Mouse (Mus musculus) G1E (cell line): ENCODE data around the gene Cfap299. TPM values are rescaled to one million over a fixed set of nuclear protein-coding genes. Genes with fewer than 3 reads are reported as not detected.

ENCODE experiments used
- ATAC-seq: 2 replicates; pipeline ENCODE4 v1.8.0; 2016; ENCODE audit warnings: mild to moderate bottlenecking; ENCODE audit not compliant: insufficient number of reproducible peaks, poor library complexity, low FRiP score, severe bottlenecking; ENCODE audit errors: extremely low read depth
- DNase-seq: peaks from one replicate; pipeline ENCODE4 v3.0.0; 2012; ENCODE audit warnings: low spot score
- H3K27me3 ChIP-seq: 2 replicates; pipeline ENCODE4 v1.6.1; 2012; ENCODE audit warnings: mild to moderate bottlenecking, low read length, inconsistent platforms; ENCODE audit not compliant: insufficient read depth
- H3K36me3 ChIP-seq: replicated peaks from 2 replicates; pipeline ENCODE3; 2012; ENCODE audit warnings: mild to moderate bottlenecking, inconsistent platforms
- H3K4me1 ChIP-seq: 2 replicates; pipeline ENCODE4 v1.6.1; 2012; ENCODE audit warnings: low read depth, low read length, inconsistent platforms, mixed read lengths; ENCODE audit not compliant: insufficient read depth
- H3K4me3 ChIP-seq: 2 replicates; pipeline ENCODE4 v1.5.1; 2012; ENCODE audit warnings: low read depth, mild to moderate bottlenecking, inconsistent platforms, low read length, moderate library complexity, mixed read lengths
- H3K9me3 ChIP-seq: replicated peaks from 2 replicates; pipeline ENCODE4 v1.6.1; 2012; ENCODE audit warnings: inconsistent platforms
- CTCF ChIP-seq: IDR thresholded peaks from 2 replicates; pipeline ENCODE4 v1.5.1; 2012; ENCODE audit warnings: low read depth, low read length, inconsistent platforms, mixed read lengths
- GATA1 ChIP-seq: IDR thresholded peaks from 2 replicates; pipeline ENCODE4 v1.6.1; 2012; ENCODE audit warnings: borderline replicate concordance, low read length, inconsistent platforms, mixed read lengths
- GATA2 ChIP-seq: IDR thresholded peaks from 2 replicates; pipeline ENCODE4 v1.6.1; 2012; ENCODE audit warnings: low read depth, low read length, inconsistent platforms, borderline replicate concordance
- POLR2AphosphoS5 ChIP-seq: IDR thresholded peaks from 2 replicates; pipeline ENCODE4 v1.6.1; 2012; ENCODE audit warnings: low read depth, low read length, inconsistent platforms; ENCODE audit not compliant: insufficient replicate concordance
- TAL1 ChIP-seq: conservative IDR thresholded peaks from 2 replicates; pipeline ENCODE4 v1.6.1; 2012; ENCODE audit warnings: low read depth, low read length, inconsistent platforms, mixed read lengths
- polyA plus RNA-seq: library from polyadenylated mRNA; stranded (reverse); fragments of >175 nt; gene quantifications from 2 replicates; pipeline ENCODE4 v1.2.3, GENCODE M21; 2012
- total RNA-seq, 2 experiments: library from RNA; stranded (forward) in 1 of 2; stranded (reverse) in 1 of 2; fragments of 200-1000 nt in 1 of 2; fragments of >200 nt in 1 of 2; fragmentation: Nextera tagmentation in 1 of 2; gene quantifications; 2 replicates each; pipeline ENCODE4 v1.2.3; 2014 to 2017

Cfap299 gene
- total and polyA plus RNA-seq, 3 experiments, result not detected

GRCm38 (mm10) chr5:98523050-98523449, 193.9 kb downstream of the Cfap299 start:
- H3K4me1 ChIP-seq, result no peaks in the 10 kb centered on the region
- TF ChIP-seq GATA2 (no peak), POLR2AphosphoS5 (no peak), TAL1 (no peak), CTCF (no peak), GATA1 (no peak)
- H3K36me3 ChIP-seq, result no peaks in the 10 kb centered on the region
- peaks cover 25% of the 10 kb centered on the region for H3K9me3 ChIP-seq
- no peak overlapping the region for H3K4me3 ChIP-seq
- H3K27me3 ChIP-seq, result no peaks in the 10 kb centered on the region
- DNase-seq, result no peak
- ATAC-seq, result no peak

DNA sequence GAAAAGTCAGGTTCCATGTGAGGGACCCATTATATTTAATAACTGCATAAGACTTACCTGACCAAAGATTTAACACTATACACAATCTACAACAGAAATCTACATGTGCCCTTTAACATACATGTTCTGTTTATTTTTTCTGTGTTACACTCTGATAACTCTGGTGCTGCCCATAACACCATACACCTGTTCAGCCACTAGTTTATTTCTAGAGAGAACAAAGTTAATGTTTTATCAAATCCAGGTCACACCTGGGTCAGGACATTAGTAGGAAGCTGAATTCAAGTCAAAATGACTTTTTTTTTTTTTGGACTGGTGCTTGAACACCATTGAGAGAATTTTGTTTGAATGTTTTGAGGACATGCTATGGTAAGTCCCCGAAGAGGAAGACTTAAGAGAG, 194.7 kb downstream of the Cfap299 start:
- Histone ChIP-seq H3K36me3 (no peaks in the 10 kb centered on the region), H3K4me1 (no peaks in the 10 kb centered on the region), H3K9me3 (peaks cover 25% of the 10 kb centered on the region), H3K27me3 (no peaks in the 10 kb centered on the region), H3K4me3 (no peak overlapping the region)
- TF ChIP-seq CTCF (no peak), GATA1 (no peak), GATA2 (no peak), TAL1 (no peak)
- DNase-seq (no peak), ATAC-seq (no peak)

- DNase-seq, result no peak
- H3K9me3 ChIP-seq, result peaks cover 20% of the 10 kb centered on the region
- no peaks in the 10 kb centered on the region for H3K36me3 ChIP-seq
- TF ChIP-seq TAL1, result no peak
- TF ChIP-seq GATA2, result no peak
- no peak for TF ChIP-seq GATA1
- no peak for TF ChIP-seq CTCF
- no peak for TF ChIP-seq POLR2AphosphoS5
- no peaks in the 10 kb centered on the region for H3K4me1 ChIP-seq
- no peak overlapping the region for H3K4me3 ChIP-seq
- no peaks in the 10 kb centered on the region for H3K27me3 ChIP-seq
- no peak for ATAC-seq
These were observed 212.2 kb downstream of the Cfap299 start for GRCm38 (mm10) chr5:98541333-98541732.

DNA sequence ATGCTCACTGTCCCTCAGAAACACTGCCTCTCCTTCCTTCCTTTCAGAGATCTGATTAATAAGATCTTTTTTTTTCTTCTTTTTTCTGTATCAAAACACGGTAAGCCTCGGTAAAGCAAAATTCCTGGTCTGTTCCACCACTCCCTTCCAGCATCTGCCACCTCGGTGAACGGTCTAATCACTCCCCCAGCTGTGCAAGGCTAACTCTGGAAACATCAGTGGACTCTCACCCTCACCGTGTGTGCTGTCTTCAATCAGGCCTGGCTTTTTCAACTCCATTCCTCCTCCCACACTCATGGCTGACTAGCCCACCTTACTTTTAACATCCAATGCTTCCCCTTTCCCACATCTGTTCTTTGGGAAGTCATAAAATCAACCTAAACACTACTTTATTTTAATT, 221.2 kb downstream of the Cfap299 start:
- ATAC-seq (no peak), DNase-seq (no peak)
- TF ChIP-seq GATA2 (no peak), GATA1 (no peak), POLR2AphosphoS5 (no peak), CTCF (no peak), TAL1 (no peak)
- Histone ChIP-seq H3K36me3 (no peaks in the 10 kb centered on the region), H3K27me3 (no peaks in the 10 kb centered on the region), H3K9me3 (peaks cover 12% of the 10 kb centered on the region), H3K4me1 (no peaks in the 10 kb centered on the region), H3K4me3 (no peak overlapping the region)

DNA sequence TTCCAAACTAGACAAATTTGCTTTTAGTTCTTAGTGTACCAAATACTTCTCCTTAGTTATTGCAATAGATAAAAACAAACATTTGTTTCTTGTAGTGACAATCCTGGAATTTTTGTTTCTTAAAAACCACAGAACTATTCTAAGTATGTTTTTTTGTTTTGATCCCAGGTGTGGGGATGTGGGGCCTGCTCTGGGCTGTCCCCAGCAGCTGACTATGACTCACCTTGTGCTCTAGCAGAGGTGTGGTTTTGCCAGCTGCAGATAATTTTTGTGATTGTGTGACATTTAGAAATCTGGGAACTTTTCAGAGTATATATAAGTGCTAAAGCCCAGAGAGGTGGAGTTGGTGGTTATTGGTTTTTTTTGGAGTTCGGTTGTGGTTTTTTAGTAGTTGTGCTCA, 221.8 kb downstream of the Cfap299 start:
- Histone ChIP-seq H3K4me1 (no peaks in the 10 kb centered on the region), H3K9me3 (peaks cover 12% of the 10 kb centered on the region), H3K27me3 (no peaks in the 10 kb centered on the region), H3K4me3 (no peak overlapping the region), H3K36me3 (no peaks in the 10 kb centered on the region)
- DNase-seq (no peak), ATAC-seq (no peak)
- TF ChIP-seq TAL1 (no peak), CTCF (no peak), GATA1 (no peak), POLR2AphosphoS5 (no peak), GATA2 (no peak)

DNA sequence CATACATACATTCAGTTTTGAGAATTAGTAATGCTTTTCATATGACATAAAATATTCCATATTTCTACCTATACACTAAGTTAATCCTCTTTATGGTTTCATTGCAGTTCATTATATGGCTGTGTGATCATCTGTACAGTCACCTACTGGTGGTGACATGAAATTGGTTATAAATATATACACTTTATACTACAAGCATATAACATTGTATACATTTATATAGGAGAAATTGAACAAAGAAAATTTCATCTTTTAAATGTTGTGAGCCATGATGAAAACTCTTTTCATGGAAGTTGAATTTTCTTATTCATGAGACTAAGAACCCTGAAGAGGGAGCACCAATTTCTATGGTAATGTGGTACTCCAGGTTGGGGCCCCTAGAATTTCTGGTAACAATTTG, 223.3 kb downstream of the Cfap299 start, which contains the start of gene Gm11111:
Gene Gm11111 (plus strand): TSS at position 301 of the 400 bp plus-strand sequence.
- H3K4me3 ChIP-seq, result no peak within 1 kb of the TSS
- H3K4me1 ChIP-seq, result no peaks in the 10 kb centered on the region
- no peaks in the 10 kb centered on the region for H3K36me3 ChIP-seq
- peaks cover 15% of the 10 kb centered on the region for H3K9me3 ChIP-seq
- ATAC-seq (no peak), DNase-seq (no peak)
- no peak for TF ChIP-seq GATA2
- H3K27me3 ChIP-seq, result no peaks in the 10 kb centered on the region
